Mouse (Mus musculus): ENCODE measurements around the gene Elfn1.
A peak's percentile ranks its signal among the peaks of the same experiment; 100 is the strongest.

Gene Elfn1

GRCm38 (mm10) chr5:139907714-139908242 lies at the start of gene Elfn1:
Gene Elfn1, plus strand, starts transcription at chr5:139907943.
- peak in 1 of 2 experiments; percentile 19 for DNase-seq (ENCODE audit: low spot score in 2 of 2)

DNA sequence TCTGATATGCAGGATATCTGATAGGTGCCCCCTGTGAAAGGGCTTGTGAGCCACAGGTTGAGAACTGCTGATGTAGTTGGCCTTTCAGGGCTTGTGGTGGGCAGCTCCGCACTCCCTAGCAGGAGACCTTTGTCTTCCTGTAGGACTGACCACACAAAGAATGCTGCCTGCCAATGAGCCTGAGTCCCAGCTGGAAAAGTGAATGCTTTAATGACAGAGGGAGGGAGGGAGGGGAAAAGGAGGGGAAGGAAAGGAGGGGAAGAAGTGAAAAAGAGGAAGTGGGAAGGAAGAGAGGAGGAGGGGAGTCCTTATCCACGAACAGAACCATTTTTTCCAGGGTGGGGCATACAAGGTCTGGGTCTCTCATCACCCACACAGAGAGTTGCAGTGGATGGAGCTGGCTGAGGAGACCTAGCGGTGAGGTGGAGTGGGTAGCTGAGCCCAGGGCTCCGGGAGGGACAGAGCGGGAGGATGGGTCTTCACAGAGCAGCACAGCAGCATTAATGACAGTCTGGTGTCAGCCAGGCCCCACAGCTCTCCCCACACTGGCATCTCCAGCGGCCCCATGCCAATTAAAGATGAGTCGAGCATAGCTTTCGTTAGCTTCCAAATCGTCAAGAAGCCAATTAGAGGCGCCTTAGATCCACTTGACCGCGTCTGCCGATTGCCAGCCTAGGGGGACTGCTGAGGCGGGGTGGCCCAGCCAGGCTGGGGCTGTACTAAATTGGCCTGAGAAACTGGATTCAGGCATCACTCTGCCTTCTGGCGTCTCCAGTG lies 47.2 kb upstream of the Elfn1 start:
- DNase-seq (ENCODE audit: low spot score in 2 of 2) = no peak

DNA sequence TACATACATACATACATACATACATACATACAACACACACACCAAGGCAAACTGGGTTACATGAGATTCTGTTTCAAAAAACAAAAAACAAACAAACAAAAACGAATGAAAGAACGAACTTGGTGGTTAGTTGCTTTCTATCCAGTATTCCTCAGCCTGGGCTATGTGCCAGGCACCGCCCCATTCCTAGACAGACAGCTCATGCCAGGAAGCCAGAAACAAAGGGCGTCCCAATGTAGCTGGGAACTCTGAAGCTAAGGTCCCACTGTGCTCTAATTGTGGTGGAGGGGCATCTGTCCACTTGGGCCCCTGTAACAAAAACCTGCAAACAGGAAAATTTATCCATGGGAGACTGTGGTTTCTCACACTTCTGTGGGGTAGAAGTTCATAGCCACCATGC lies 45.0 kb upstream of the Elfn1 start:
- peak in 1 of 2 experiments; percentile 39 for DNase-seq (ENCODE audit: low spot score in 2 of 2)

- DNase-seq (ENCODE audit: low spot score in 2 of 2) = no peak
Observed at GRCm38 (mm10) chr5:139870886-139871285, 36.9 kb upstream of the Elfn1 start.

DNA sequence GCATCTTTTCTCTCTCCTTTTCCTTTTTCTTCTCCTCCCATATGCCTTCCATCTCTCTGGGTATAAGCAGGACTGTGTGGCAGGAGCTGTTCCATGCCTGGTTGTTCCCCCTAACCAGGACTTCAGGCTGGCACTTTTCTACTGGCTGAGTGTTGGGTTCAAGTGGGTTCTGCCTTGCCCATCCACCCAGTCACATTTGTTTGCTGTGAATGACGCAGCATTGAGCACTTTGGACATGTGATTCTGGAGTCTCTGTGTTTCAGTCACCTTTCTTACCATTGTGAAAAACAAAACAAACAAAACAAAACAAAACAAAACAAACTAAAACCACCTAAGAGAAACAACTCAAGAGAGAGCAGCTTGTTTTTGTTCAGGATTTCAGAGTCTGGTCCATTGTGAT lies 36.2 kb upstream of the Elfn1 start:
- no peak for DNase-seq (ENCODE audit: low spot score in 2 of 2)

DNA sequence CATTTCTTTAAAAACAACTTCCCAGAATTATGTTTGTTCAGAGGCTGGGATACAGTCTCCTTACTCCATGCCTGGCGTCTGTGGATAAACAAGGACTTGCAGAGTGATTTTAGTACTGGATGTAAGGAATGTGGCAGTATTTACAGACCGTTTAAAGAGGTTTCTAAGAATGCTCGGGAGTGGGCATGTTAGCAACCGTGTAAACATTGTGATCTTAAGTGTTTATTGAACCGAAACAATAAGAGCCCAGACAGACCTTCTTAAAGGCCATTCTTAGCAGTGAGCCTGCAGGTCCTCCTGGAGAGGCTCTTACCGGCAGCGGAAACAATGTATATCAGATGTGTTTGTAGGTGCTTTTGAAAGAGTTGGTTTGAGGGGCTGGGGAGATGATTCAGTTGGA lies 30.2 kb upstream of the Elfn1 start:
- no peak for DNase-seq (ENCODE audit: low spot score in 2 of 2)

- DNase-seq (ENCODE audit: low spot score in 2 of 2) = no peak
Observed at GRCm38 (mm10) chr5:139879694-139880093, 28.0 kb upstream of the Elfn1 start.

DNA sequence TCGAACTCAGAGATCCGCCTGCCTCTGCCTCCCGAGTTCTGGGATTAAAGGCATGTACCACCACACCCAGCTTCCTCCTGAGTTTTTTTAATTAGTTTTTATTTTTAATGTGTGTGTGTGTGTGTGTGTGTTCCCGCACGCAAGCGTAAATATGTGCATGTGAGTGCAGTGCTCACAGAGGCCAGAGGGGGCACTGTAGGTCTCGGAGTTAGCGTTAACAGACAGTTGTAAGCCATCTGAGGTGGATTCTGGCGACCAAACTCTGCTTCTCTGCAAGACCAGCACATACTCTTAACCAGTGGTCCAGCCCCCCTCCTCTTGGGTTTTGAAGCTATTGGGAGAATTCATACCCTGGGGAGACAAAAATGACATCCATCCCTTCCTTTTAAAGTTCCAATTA lies 26.6 kb upstream of the Elfn1 start:
- DNase-seq (ENCODE audit: low spot score in 2 of 2) = no peak

GRCm38 (mm10) chr5:139888624-139889023 lies 19.1 kb upstream of the Elfn1 start:
- DNase-seq (ENCODE audit: low spot score in 2 of 2) = no peak

DNA sequence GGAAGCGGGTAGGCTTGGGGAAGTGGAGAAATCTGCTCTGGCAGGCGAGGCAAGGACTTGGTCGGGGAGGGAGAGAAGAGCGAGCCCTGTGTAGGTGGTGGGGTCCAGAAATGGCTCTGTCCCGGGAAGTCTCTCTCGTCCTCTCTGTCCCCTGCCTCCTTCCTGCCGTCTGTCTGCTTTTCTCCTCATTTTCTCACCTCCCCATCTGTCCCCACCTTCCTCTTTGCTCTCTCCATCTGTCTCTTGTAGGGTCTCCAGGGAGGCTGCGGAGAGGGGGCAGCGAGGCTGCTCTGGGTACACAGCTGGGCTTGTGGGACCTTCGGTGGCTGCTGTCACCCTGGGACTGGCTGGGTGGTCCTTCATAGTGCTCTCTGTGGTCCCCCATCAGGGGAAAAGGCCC lies 18.4 kb upstream of the Elfn1 start:
- DNase-seq (ENCODE audit: low spot score in 2 of 2) = no peak

DNA sequence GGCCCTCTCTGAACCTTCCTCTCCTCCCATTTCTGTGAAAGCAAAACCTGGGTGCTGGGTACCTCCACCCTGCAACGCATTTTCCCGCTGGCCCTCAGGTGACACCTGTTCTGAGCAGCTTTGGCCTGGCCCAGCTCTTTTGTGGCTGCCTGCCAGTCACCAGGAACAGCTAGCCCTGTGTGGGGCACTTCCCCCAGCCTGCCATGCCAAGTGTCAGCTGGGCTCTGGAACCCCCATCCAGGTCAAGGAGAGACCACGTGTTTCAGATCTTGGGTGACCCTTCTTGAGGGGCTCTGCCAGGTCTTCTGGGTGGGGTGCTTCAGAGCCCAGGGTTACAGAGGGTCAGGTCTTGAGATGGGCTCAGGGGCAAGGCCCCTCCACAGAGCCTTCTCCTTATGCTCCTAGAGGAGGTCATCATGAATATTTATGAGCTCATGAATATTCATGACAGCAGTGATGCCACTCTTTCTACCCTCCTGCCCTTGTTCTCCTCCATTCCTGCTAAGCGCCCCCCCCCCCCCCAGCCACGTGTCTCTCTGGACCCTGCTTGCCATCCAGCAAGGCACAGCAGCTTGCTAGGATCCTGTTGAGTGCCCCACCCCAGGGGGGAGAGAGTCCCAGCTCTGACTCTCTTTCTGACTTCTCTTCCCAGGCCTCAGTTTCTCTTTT lies 15.3 kb upstream of the Elfn1 start:
- no peak for DNase-seq (ENCODE audit: low spot score in 2 of 2)

DNA sequence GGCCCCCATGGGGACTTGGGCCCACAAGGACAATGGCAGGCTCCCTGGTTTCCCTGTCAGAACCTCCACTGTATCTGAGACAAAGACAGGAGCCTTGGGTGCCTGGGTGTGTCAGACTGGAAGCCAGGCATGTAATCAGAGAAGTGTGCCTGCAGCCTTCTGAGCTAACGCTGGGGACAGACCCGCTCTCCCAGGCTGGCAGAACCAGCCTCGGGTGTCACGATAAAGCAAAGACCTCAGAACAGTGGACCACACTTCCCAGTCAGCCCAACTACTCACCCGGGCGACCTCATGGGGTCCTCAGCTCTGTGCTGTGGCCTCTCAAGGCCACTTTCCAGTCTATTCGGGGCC lies 14.8 kb upstream of the Elfn1 start:
- DNase-seq (ENCODE audit: low spot score in 2 of 2) = no peak

DNA sequence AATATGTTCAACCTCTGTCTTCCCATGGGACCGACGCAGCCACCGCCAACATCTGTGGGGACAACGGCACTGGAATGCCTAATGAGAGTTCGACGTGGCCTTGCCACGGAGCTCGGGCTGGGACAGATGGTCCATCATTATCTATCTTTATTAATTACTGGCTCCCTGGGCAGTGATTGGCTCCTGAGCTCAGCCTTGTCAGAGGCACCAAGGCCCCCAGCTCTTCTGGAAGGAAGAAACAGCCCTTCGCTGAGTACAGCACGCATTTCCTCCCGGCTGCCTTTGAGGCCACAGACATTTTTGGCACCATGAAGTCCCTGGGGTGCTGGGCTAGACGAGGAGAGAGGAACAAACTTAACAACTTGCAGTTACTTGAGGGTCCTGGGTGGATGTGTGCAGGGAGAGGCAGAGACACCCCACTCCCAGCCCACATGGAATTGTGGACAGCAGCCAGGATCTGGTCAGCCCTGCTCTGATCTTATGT lies 13.7 kb upstream of the Elfn1 start:
- DNase-seq (ENCODE audit: low spot score in 2 of 2) = no peak

DNA sequence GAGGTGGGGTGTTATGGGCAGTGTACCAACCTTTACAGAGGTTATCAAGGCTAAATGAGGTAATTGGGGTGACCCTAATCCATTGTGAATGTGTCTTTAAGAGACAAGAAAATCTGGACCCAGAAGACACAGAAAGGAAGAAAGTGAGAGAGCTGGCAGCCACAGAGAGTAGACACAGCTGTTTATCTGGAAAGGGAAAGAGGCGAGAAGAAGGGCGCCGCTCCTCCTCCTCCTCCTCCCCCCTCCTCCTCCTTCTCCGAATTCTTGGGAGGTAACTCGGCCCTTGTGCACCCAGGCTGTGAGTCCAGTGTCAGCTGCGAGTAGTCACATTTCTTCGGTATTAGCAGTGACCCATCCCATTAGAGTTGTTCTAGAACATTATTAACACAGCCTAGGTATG lies 8.7 kb upstream of the Elfn1 start:
- no peak for DNase-seq (ENCODE audit: low spot score in 2 of 2)

GRCm38 (mm10) chr5:139905121-139905520 lies 2.6 kb upstream of the Elfn1 start:
- no peak for DNase-seq (ENCODE audit: low spot score in 2 of 2)

GRCm38 (mm10) chr5:139906507-139906906 lies 1.2 kb upstream of the Elfn1 start:
- DNase-seq (ENCODE audit: low spot score in 2 of 2) = no peak

GRCm38 (mm10) chr5:139907241-139907640 lies 502 bp upstream of the Elfn1 start:
- peak in 1 of 2 experiments; percentile 74 for DNase-seq (ENCODE audit: low spot score in 2 of 2)

DNA sequence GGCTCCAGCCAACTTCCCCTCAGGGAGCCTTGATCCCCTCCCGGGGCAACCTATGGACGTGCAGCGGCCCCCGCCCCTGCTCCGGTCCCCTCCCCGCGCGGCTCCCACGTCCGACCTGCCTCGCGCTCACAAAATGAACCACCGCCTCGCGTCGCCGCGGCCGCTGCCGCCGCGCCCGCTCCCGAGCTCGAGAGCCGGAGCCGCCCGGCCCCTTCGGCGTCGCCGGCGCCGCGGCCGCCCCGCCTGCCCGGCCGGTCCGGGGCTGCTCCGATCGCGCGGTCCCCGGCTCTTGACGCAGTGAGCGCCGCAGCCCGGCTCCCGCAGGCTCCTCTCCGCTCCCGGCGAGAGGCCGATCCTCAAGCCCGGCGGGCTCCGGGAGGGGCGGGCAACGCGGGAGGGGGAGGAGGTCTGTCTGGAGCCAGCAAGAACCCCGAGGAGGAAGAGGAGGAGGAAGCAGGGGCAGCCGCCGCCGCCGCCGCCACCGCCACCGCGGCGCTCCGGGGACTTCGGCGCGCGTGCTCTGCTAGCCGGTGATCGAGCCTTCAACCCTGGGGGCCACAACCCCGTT lies 584 bp downstream of the Elfn1 start:
- DNase-seq (ENCODE audit: low spot score in 2 of 2) = peak in 1 of 2 experiments; percentile 49

DNA sequence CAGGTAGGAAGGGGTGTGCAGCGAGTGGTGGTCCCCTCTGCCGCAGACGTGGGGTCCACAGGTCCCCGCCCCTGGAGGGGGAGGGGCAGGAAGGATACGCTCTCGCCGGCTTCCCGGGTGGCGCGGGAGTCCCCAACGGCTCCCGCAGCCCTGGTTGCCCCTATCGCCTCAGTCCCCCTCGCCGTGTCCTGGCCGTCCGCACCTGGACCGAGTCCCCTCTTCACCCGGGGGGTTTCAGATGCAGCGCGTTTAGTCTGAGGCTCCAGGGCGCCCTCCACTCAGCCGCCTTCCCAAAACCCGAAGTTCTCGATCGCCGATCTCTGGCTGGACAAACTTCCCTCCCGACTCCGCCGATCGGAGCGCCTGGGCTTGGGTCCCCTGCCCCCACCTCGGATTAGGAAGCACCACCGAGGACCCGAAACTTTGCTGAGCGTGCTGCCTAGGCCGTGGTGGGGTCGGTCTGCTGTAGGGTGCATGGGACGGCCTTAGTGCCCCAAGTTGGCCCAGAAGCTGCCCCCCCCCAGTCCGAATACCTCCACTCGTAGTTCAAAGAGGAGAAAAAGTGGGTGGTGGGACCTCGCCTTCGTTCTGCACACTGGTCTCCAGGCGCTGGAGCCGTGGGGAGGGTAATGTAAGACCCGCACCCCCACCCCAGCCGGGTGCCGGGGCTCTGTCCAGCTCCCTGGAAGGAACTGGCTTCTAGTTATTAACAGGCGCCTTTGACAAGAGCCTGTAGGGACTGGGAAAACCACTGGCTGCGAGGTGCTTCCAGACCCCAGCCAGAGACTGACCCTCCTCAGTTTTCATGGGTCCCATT lies 1.3 kb downstream of the Elfn1 start:
- DNase-seq (ENCODE audit: low spot score in 2 of 2) = peak in 1 of 2 experiments; percentile 36

- peak in 1 of 2 experiments; percentile 20 for DNase-seq (ENCODE audit: low spot score in 2 of 2)
Observed at GRCm38 (mm10) chr5:139909710-139910550, 2.2 kb downstream of the Elfn1 start.
